Mouse (Mus musculus): ENCODE measurements around the gene Lbx2. TPM values are rescaled to one million over a fixed set of nuclear protein-coding genes. Genes with fewer than 3 reads are reported as not detected.

Gene Lbx2
- polyA plus RNA-seq, 3 experiments from 2014 or later = not detected

DNA sequence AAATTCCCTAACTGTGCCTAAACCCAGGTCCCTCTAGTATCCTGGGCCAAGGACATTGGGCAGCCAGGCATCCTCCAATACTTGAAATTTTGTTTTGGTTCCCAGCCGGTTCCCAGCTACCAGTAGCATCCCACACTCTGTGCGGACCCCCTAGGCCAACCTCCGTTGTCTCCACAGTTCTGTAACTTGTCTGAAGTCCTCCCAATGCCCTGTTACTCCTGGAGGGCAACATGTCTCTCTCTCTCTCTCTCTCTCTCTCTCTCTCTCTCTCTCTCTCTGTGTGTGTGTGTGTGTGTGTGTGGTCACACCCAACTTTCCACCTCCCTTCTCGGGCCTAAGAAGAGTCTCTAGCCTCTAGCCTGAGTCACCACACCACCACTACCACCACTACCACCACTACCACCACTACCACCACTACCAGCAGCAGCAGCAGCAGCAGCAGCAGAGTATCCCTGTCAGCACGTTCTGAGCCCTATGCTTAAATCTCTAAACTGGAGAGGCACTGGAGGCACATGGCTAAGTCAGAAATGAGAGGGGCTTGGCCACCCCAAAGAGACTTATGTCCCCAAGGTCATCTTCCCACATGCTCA, 50.2 kb downstream of the Lbx2 start:
- ATAC-seq = no peak

DNA sequence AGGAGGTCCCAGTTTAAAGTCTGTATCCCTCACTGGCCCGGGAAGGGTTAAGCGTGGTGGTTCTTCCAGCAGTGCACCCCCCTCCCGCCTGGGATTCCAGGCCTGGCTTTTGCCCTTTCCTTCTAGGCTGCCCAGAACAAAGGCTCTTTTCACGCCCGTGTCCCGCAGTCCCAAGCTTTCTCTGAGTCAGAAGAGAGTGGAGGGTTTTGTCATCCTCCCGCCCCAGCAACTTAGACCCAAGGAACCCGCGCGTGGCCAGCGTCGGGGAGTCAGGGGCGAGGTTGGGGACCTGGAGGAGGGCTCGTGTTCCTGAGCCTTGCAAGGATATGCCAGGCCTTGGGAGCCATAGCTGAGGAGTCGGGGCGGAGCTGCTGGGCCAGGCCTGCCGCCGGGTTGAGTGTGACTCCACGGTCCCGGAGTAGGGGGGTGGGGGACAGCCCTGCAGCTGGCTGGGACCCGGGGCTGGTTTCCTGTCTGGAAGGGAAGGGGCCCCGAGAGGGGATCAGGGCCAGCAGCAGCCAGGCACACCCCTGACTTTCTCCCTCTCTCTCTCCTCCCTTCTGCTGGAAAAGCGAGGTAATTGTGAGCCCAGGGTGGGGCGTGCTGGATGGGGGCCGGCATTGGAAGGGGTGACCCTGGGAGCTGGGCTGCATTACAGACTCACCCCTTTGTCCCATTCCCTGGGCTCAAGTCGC, 50.9 kb downstream of the Lbx2 start:
- no peak for ATAC-seq

DNA sequence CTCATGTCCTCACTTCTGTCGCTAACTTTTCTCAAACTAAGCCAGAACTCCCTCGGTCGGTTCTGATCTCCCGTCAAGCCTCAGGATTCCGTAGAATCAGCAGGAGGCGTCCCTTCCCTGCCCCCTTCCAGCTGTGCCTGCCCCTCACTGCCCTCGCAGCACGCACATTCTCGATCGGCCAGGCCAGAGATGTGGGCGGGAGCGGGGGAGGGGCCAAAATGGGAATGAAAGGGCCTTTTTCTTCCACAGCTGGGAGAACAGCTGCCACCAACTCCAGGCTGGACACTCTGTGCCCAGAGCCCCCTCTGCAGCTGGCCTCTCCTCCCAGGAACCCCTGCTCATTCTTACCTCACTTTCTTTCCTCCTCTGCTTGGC, 51.4 kb downstream of the Lbx2 start:
- ATAC-seq = no peak

Other genes with a start within 250 kb of the Lbx2 start
- gene Sema4f, start 146.6 kb upstream of the Lbx2 start, polyA plus RNA-seq (2017; shearing (Covaris generic)) = 1 to 10 TPM; 2.4 to 3.6 (median 3.1) TPM
- 1 to 10 TPM in 1 of 3 experiments, under 1 TPM in 1, not detected in 1; 0.17 to 1.8 TPM for gene M1ap, start 139.5 kb upstream of the Lbx2 start, polyA plus RNA-seq (2017; shearing (Covaris generic))
- gene Dok1, start 52.9 kb upstream of the Lbx2 start, polyA plus RNA-seq (2017; shearing (Covaris generic)) = 10 to 100 TPM; 23.6 to 36.1 (median 30.4) TPM
- not detected for gene Loxl3, start 52.2 kb upstream of the Lbx2 start, polyA plus RNA-seq (2017; shearing (Covaris generic))
- gene Aup1, start 31.8 kb upstream of the Lbx2 start, polyA plus RNA-seq (2017; shearing (Covaris generic)) = 100 to 1,000 TPM; 423 to 474 (median 448) TPM
- gene Htra2, start 31.1 kb upstream of the Lbx2 start, polyA plus RNA-seq (2017; shearing (Covaris generic)) = 10 to 100 TPM; 23.5 to 29.2 (median 28.4) TPM
- 1 to 10 TPM; 2.1 to 2.7 (median 2.7) TPM for gene Dqx1, start 28.5 kb upstream of the Lbx2 start, polyA plus RNA-seq (2017; shearing (Covaris generic))
- not detected for gene Tlx2, start 16.1 kb upstream of the Lbx2 start, polyA plus RNA-seq (2017; shearing (Covaris generic))
- gene Pcgf1, start 8.5 kb upstream of the Lbx2 start, polyA plus RNA-seq (2017; shearing (Covaris generic)) = 10 to 100 TPM; 37.0 to 49.3 (median 49.1) TPM
- 1 to 10 TPM in 1 of 3 experiments, under 1 TPM in 1, not detected in 1; 0.79 to 3.2 TPM for gene Ccdc142, start 15.2 kb downstream of the Lbx2 start, polyA plus RNA-seq (2017; shearing (Covaris generic))
- 1 to 10 TPM in 2 of 3 experiments, under 1 TPM in 1; 0.82 to 1.1 (median 1.1) TPM for gene Gm42688, start 15.2 kb downstream of the Lbx2 start, polyA plus RNA-seq (2017; shearing (Covaris generic))
- gene Mrpl53, start 22.7 kb downstream of the Lbx2 start, polyA plus RNA-seq (2017; shearing (Covaris generic)) = 10 to 100 TPM; 60.0 to 78.3 (median 66.2) TPM
- gene Mogs, start 29.1 kb downstream of the Lbx2 start, polyA plus RNA-seq (2017; shearing (Covaris generic)) = 10 to 100 TPM in 2 of 3 experiments, 1 to 10 TPM in 1; 7.7 to 13.3 (median 12.9) TPM
- 10 to 100 TPM; 25.1 to 28.9 (median 28.3) TPM for gene Wbp1, start 35.2 kb downstream of the Lbx2 start, polyA plus RNA-seq (2017; shearing (Covaris generic))
- 1 to 10 TPM in 2 of 3 experiments, not detected in 1; 1.0 to 2.8 TPM for gene Ino80b, start 39.1 kb downstream of the Lbx2 start, polyA plus RNA-seq (2017; shearing (Covaris generic))
- 1 to 10 TPM in 1 of 3 experiments, not detected in 2; 3.7 TPM for gene Rtkn, start 49.1 kb downstream of the Lbx2 start, polyA plus RNA-seq (2017; shearing (Covaris generic))
- gene Wdr54, start 70.0 kb downstream of the Lbx2 start, polyA plus RNA-seq (2017; shearing (Covaris generic)) = under 1 TPM in 2 of 3 experiments, not detected in 1; 0.19 to 0.48 TPM
- gene 1700003E16Rik, start 70.0 kb downstream of the Lbx2 start, polyA plus RNA-seq (2017; shearing (Covaris generic)) = not detected
- gene Dctn1, start 79.6 kb downstream of the Lbx2 start, polyA plus RNA-seq (2017; shearing (Covaris generic)) = 10 to 100 TPM; 15.5 to 21.0 (median 16.1) TPM
- gene Slc4a5, start 133.5 kb downstream of the Lbx2 start, polyA plus RNA-seq (2017; shearing (Covaris generic)) = under 1 TPM in 2 of 3 experiments, not detected in 1; 0.49 to 0.59 TPM
- 100 to 1,000 TPM; 129 to 140 (median 134) TPM for gene Mthfd2, start 239.5 kb downstream of the Lbx2 start, polyA plus RNA-seq (2017; shearing (Covaris generic))
- 10 to 100 TPM; 57.7 to 67.7 (median 63.5) TPM for gene Mob1a, start 239.6 kb downstream of the Lbx2 start, polyA plus RNA-seq (2017; shearing (Covaris generic))